Mouse (Mus musculus) left cerebral cortex, postnatal 4 days (tissue): ENCODE results near the gene Ikbip. TPM values are rescaled to one million over a fixed set of nuclear protein-coding genes. Genes with fewer than 3 reads are reported as not detected.

ENCODE experiments used
- DNase-seq: peaks from one replicate; pipeline ENCODE4 v3.0.0-alpha.2; 2022
- intact Hi-C: fragments of 180-260 bp; cut with DNase I; formaldehyde crosslinking; loops from one replicate; pipeline ENCODE4 v1.15.1; 2025
- total RNA-seq, 2 experiments: library from RNA; stranded (reverse); gene quantifications; 2 replicates each; pipeline ENCODE4 v1.2.3; 2021

The Ikbip gene
- total RNA-seq = 10 to 100 TPM; 12.0 to 12.8 TPM

- peak; percentile 100 for DNase-seq
- intact Hi-C loops = no loop called here
Measured at GRCm38 (mm10) chr10:91082550-91083392, at the start of gene Ikbip, which contains the start of gene Apaf1. Ikbip (plus strand) TSS chr10:91082940. Apaf1 (minus strand) TSS chr10:91082770.

GRCm38 (mm10) chr10:91033942-91034341, 48.8 kb upstream of the Ikbip start:
- DNase-seq = peak; percentile 74
- intact Hi-C loops = loop anchor here (2.0 to 10.0 kb wide), 2 partner anchors 199 to 305 kb away; no protein-coding TSS in a partner anchor

- peak; percentile 8 for DNase-seq
- intact Hi-C loops = no loop called here
Measured at GRCm38 (mm10) chr10:91049696-91050095, 33.0 kb upstream of the Ikbip start.

GRCm38 (mm10) chr10:91051156-91051555, 31.6 kb upstream of the Ikbip start:
- intact Hi-C loops = no loop called here
- no peak for DNase-seq

GRCm38 (mm10) chr10:91052734-91053133, 30.0 kb upstream of the Ikbip start:
- intact Hi-C loops = no loop called here
- no peak for DNase-seq

- no peak for DNase-seq
- intact Hi-C loops = loop anchor here (5.0 kb wide), 1 partner anchor 77 kb away; no protein-coding TSS in a partner anchor
Measured at GRCm38 (mm10) chr10:91060742-91061141, 22.0 kb upstream of the Ikbip start.

GRCm38 (mm10) chr10:91062355-91062754, 20.4 kb upstream of the Ikbip start:
- intact Hi-C loops = loop anchor here (5.0 kb wide), 1 partner anchor 75 kb away; no protein-coding TSS in a partner anchor
- DNase-seq = no peak

GRCm38 (mm10) chr10:91071768-91072167, 11.0 kb upstream of the Ikbip start:
- intact Hi-C loops = loop anchor here (10.0 kb wide), 1 partner anchor 173 kb away; no protein-coding TSS in a partner anchor
- no peak for DNase-seq

GRCm38 (mm10) chr10:91073345-91073744, 9.4 kb upstream of the Ikbip start:
- intact Hi-C loops = loop anchor here (10.0 kb wide), 1 partner anchor 171 kb away; no protein-coding TSS in a partner anchor
- DNase-seq = no peak

GRCm38 (mm10) chr10:91076667-91077066, 6.1 kb upstream of the Ikbip start:
- intact Hi-C loops = loop anchor here (10.0 kb wide), 1 partner anchor 168 kb away; no protein-coding TSS in a partner anchor

GRCm38 (mm10) chr10:91080540-91080939, 2.2 kb upstream of the Ikbip start:
- no peak for DNase-seq
- intact Hi-C loops = no loop called here

More at GRCm38 (mm10) chr10:91076667-91077066, 6.1 kb upstream of the Ikbip start:
- no peak for DNase-seq

- intact Hi-C loops = no loop called here
- no peak for DNase-seq
Measured at GRCm38 (mm10) chr10:91081959-91082507, 707 bp upstream of the Ikbip start.

- no peak for DNase-seq
- intact Hi-C loops = no loop called here
Measured at GRCm38 (mm10) chr10:91083393-91083927, 720 bp downstream of the Ikbip start.

- DNase-seq = no peak
- intact Hi-C loops = no loop called here
Measured at GRCm38 (mm10) chr10:91092812-91093211, 10.1 kb downstream of the Ikbip start.

- DNase-seq = no peak
- intact Hi-C loops = no loop called here
Measured at GRCm38 (mm10) chr10:91094251-91095104, 11.7 kb downstream of the Ikbip start.

- no peak for DNase-seq
- intact Hi-C loops = no loop called here
Measured at GRCm38 (mm10) chr10:91098056-91098455, 15.3 kb downstream of the Ikbip start.

- intact Hi-C loops = no loop called here
- no peak for DNase-seq
Measured at GRCm38 (mm10) chr10:91100101-91100500, 17.4 kb downstream of the Ikbip start.

GRCm38 (mm10) chr10:91101936-91102335, 19.2 kb downstream of the Ikbip start:
- intact Hi-C loops = no loop called here
- DNase-seq = no peak

- intact Hi-C loops = no loop called here
- DNase-seq = no peak
Measured at GRCm38 (mm10) chr10:91102799-91103590, 20.3 kb downstream of the Ikbip start.

- intact Hi-C loops = no loop called here
- DNase-seq = no peak
Measured at GRCm38 (mm10) chr10:91105981-91106380, 23.2 kb downstream of the Ikbip start.
